ENCODE assay signal across 8 mouse cellular contexts in genomic region chr5:65175035-65175917, GRCm38 (mm10). TPM values are rescaled to one million over a fixed set of nuclear protein-coding genes. Genes with fewer than 3 reads are reported as not detected.
DNase-seq lines count a peak whose midpoint lies in the region; ATAC-seq lines count a peak whose summit lies in the region.

No protein-coding gene starts in this region.

- H3K36me3 ChIP-seq in limb, embryonic 13.5 days = no peaks in the 10 kb centered on the region
- H3K36me3 ChIP-seq in limb, embryonic 10.5 days = no peaks in the 10 kb centered on the region
- H3K36me3 ChIP-seq in embryonic facial prominence, embryonic 10.5 days (replicated peaks) = no peaks in the 10 kb centered on the region
- H3K36me3 ChIP-seq in intestine, embryonic 15.5 days = no peaks in the 10 kb centered on the region
- H3K36me3 ChIP-seq in liver, embryonic 12.5 days = no peaks in the 10 kb centered on the region

- H3K27ac ChIP-seq in limb, embryonic 13.5 days = no peak overlapping the region
- no peak overlapping the region for H3K27ac ChIP-seq in limb, embryonic 10.5 days
- H3K27ac ChIP-seq in embryonic facial prominence, embryonic 10.5 days (replicated peaks) = 0 out of 2 replicates have a peak overlapping the region, but pooled peaks have one; percentile 10
- no peak overlapping the region for H3K27ac ChIP-seq in intestine, embryonic 15.5 days
- no peak overlapping the region for H3K27ac ChIP-seq in liver, embryonic 12.5 days

- peak overlapping the region; percentile 21; the same call in 1 of the 2 replicates for H3K4me2 ChIP-seq in limb, embryonic 13.5 days (replicated peaks)
- peak overlapping the region; percentile 39 for H3K4me2 ChIP-seq in intestine, embryonic 15.5 days (replicated peaks)
- H3K4me2 ChIP-seq in liver, embryonic 12.5 days = peak overlapping the region; percentile 14

- H3K9ac ChIP-seq in limb, embryonic 13.5 days = 0 out of 2 replicates have a peak overlapping the region, but pooled peaks have one; percentile 8
- no peak overlapping the region for H3K9ac ChIP-seq in intestine, embryonic 15.5 days
- no peak overlapping the region for H3K9ac ChIP-seq in liver, embryonic 12.5 days

- peaks cover 29% of the 10 kb centered on the region for H3K4me1 ChIP-seq in limb, embryonic 13.5 days
- peaks cover 14% of the 10 kb centered on the region; the same call in 1 of the 2 replicates for H3K4me1 ChIP-seq in limb, embryonic 10.5 days
- peaks cover 9% of the 10 kb centered on the region for H3K4me1 ChIP-seq in embryonic facial prominence, embryonic 10.5 days
- H3K4me1 ChIP-seq in intestine, embryonic 15.5 days (replicated peaks) = peaks cover 2% of the 10 kb centered on the region; the same call in 1 of the 2 replicates
- H3K4me1 ChIP-seq in liver, embryonic 12.5 days = no peaks in the 10 kb centered on the region

- no peak for DNase-seq in limb, embryonic 10.5 days (ENCODE audit: low spot score)
- DNase-seq in embryonic facial prominence, embryonic 10.5 days (ENCODE audit: low spot score) = no peak
- peak; percentile 86 for DNase-seq in right cerebral cortex, adult 18-20 months
- no peak for DNase-seq in thymus, postnatal 4 days
- DNase-seq in ovary, adult 18-20 months (ENCODE audit: low spot score) = no peak

- H3K9me3 ChIP-seq in limb, embryonic 13.5 days = no peaks in the 10 kb centered on the region
- H3K9me3 ChIP-seq in limb, embryonic 10.5 days (replicated peaks) = no peaks in the 10 kb centered on the region
- H3K9me3 ChIP-seq in embryonic facial prominence, embryonic 10.5 days = no peaks in the 10 kb centered on the region
- no peaks in the 10 kb centered on the region for H3K9me3 ChIP-seq in intestine, embryonic 15.5 days
- no peaks in the 10 kb centered on the region for H3K9me3 ChIP-seq in liver, embryonic 12.5 days (replicated peaks)

- no peak overlapping the region for H3K4me3 ChIP-seq in limb, embryonic 13.5 days
- H3K4me3 ChIP-seq in limb, embryonic 10.5 days = no peak overlapping the region
- H3K4me3 ChIP-seq in embryonic facial prominence, embryonic 10.5 days = no peak overlapping the region
- no peak overlapping the region for H3K4me3 ChIP-seq in intestine, embryonic 15.5 days (replicated peaks)
- H3K4me3 ChIP-seq in liver, embryonic 12.5 days = no peak overlapping the region

- ATAC-seq in limb, embryonic 13.5 days (ENCODE audit: low FRiP score, low read depth) = no peak
- ATAC-seq in intestine, embryonic 15.5 days = peak; percentile 47; the same call in 1 of the 2 replicates
- ATAC-seq in liver, embryonic 12.5 days = peak; percentile 30; the same call in 1 of the 2 replicates

- 61% methylated on average over 26 of the region's 26 CpGs for WGBS in limb, embryonic 13.5 days
- 75% methylated on average over 26 of the region's 26 CpGs for WGBS in limb, embryonic 10.5 days
- WGBS in embryonic facial prominence, embryonic 10.5 days = 71% methylated on average over 26 of the region's 26 CpGs
- WGBS in intestine, embryonic 15.5 days = 64% methylated on average over 26 of the region's 26 CpGs
- 59% methylated on average over 26 of the region's 26 CpGs for WGBS in liver, embryonic 12.5 days (ENCODE audit: insufficient replicate concordance)

- H3K27me3 ChIP-seq in limb, embryonic 13.5 days = peaks cover 4% of the 10 kb centered on the region; the same call in 1 of the 2 replicates
- no peaks in the 10 kb centered on the region for H3K27me3 ChIP-seq in limb, embryonic 10.5 days (ENCODE audit: low read depth, poor library complexity, severe bottlenecking)
- H3K27me3 ChIP-seq in embryonic facial prominence, embryonic 10.5 days (replicated peaks; ENCODE audit: low read depth, poor library complexity, severe bottlenecking) = no peaks in the 10 kb centered on the region
- no peaks in the 10 kb centered on the region for H3K27me3 ChIP-seq in intestine, embryonic 15.5 days (replicated peaks)
- no peaks in the 10 kb centered on the region for H3K27me3 ChIP-seq in liver, embryonic 12.5 days (replicated peaks)

RNA-seq across cellular contexts. Expression of gene Wdr19, which starts 24.2 kb away (rescaled TPM):
- polyA plus RNA-seq in limb, embryonic 13.5 days (2015; fragmentation: Nextera tagmentation; extraction: Ambion mirVana) = 11.0 and 11.3 TPM in 2 replicates
- 7.3 and 11.0 TPM in 2 replicates for polyA plus RNA-seq in limb, embryonic 10.5 days (2016; fragmentation: Nextera tagmentation; extraction: Ambion mirVana)
- polyA plus RNA-seq in embryonic facial prominence, embryonic 10.5 days (2016; fragmentation: Nextera tagmentation; extraction: Ambion mirVana) = 11.1 and 12.1 TPM in 2 replicates
- polyA plus RNA-seq in intestine, embryonic 15.5 days (2015; fragmentation: Nextera tagmentation; extraction: Ambion mirVana) = 4.8 and 4.9 TPM in 2 replicates
- 1.3 and 2.0 TPM in 2 replicates for polyA plus RNA-seq in liver, embryonic 12.5 days (2016; fragmentation: Nextera tagmentation; extraction: Ambion mirVana)
